Mouse (Mus musculus) brain, embryonic 14.5 days (tissue): Measurements from ENCODE around the gene Fry.

Experiments used
- CTCF ChIP-seq: fragments of 200-500 bp; IDR thresholded peaks from 2 replicates; pipeline ENCODE4 v1.5.1; 2012; ENCODE audit warnings: inconsistent platforms, mild to moderate bottlenecking, moderate library complexity, borderline replicate concordance; ENCODE audit not compliant: insufficient read depth, insufficient read length; ENCODE audit errors: extremely low read depth
- POLR2A ChIP-seq: fragments of 200-500 bp; IDR thresholded peaks from 2 replicates; pipeline ENCODE4 v1.6.1; 2012; ENCODE audit warnings: mild to moderate bottlenecking, inconsistent platforms, borderline replicate concordance; ENCODE audit not compliant: poor library complexity, insufficient read depth, insufficient read length, severe bottlenecking; ENCODE audit errors: extremely low read depth

DNA sequence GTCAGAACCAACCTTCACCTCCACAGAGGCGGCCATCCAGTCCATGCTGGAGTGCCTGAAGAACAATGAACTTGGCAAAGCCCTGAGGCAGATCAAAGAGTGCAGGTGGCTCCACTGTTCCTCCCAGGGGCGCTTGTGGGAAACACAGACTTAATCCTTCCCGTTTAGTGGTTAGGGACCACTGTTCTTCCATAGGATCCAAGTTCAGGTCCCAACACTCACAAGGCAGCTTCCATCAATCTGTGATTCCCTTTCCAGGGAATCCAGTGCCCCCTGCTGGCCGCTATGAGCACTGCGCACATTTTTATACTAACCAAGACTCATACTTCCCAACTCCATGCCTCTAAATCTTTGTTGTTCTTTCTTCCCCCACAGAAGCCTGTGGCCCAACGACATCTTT, 377.3 kb downstream of the Fry start:
- TF ChIP-seq CTCF (peak; percentile 65; the same call in 1 of the 2 replicates), POLR2A (no peak)
